Mouse (Mus musculus) cerebellum, postnatal 25 days (tissue): Measurements from ENCODE around the gene Tubb1.
A peak's percentile ranks its signal among the peaks of the same experiment; 100 is the strongest.

ENCODE experiments used
- DNase-seq, 2 experiments: peaks; one replicate each; pipeline ENCODE4 v3.0.0; 2021; ENCODE audit warnings: mixed read lengths in 2 of 2

The Tubb1 gene

GRCm38 (mm10) chr2:174444359-174444758 lies 6.1 kb upstream of the Tubb1 start:
- DNase-seq, result no peak

- DNase-seq, result no peak
Observed at GRCm38 (mm10) chr2:174445018-174445417, 5.5 kb upstream of the Tubb1 start.

GRCm38 (mm10) chr2:174446492-174446891 lies 4.0 kb upstream of the Tubb1 start:
- no peak for DNase-seq

- no peak for DNase-seq
Observed at GRCm38 (mm10) chr2:174446905-174447304, 3.6 kb upstream of the Tubb1 start.

- DNase-seq, result no peak
Observed at GRCm38 (mm10) chr2:174448405-174448804, 2.1 kb upstream of the Tubb1 start.

GRCm38 (mm10) chr2:174453681-174454080 lies 3.2 kb downstream of the Tubb1 start:
- DNase-seq, result no peak

GRCm38 (mm10) chr2:174459365-174459764 lies 8.9 kb downstream of the Tubb1 start:
- no peak for DNase-seq

- DNase-seq, result no peak
Observed at GRCm38 (mm10) chr2:174463370-174463769, 12.9 kb downstream of the Tubb1 start.

GRCm38 (mm10) chr2:174463789-174464523 lies 13.5 kb downstream of the Tubb1 start, which contains the start of gene Atp5e:
Gene Atp5e (minus strand): TSS chr2:174464105.
- DNase-seq, result peak; percentile 98

- DNase-seq, result no peak
Observed at GRCm38 (mm10) chr2:174470333-174470732, 19.8 kb downstream of the Tubb1 start.

- DNase-seq, result no peak
Observed at GRCm38 (mm10) chr2:174470786-174471405, 20.4 kb downstream of the Tubb1 start.

GRCm38 (mm10) chr2:174472407-174472806 lies 21.9 kb downstream of the Tubb1 start:
- no peak for DNase-seq

GRCm38 (mm10) chr2:174472818-174473549 lies 22.5 kb downstream of the Tubb1 start, which contains the start of gene Prelid3b:
Gene Prelid3b (minus strand): TSS chr2:174473081.
- peak; percentile 99 to 100 for DNase-seq

GRCm38 (mm10) chr2:174473550-174473927 lies 23.0 kb downstream of the Tubb1 start:
- DNase-seq, result no peak

GRCm38 (mm10) chr2:174477543-174478319 lies 27.2 kb downstream of the Tubb1 start:
- DNase-seq, result no peak

- DNase-seq, result no peak
Observed at GRCm38 (mm10) chr2:174478746-174479145, 28.3 kb downstream of the Tubb1 start.

GRCm38 (mm10) chr2:174487005-174487404 lies 36.5 kb downstream of the Tubb1 start:
- no peak for DNase-seq

- DNase-seq, result no peak
Observed at GRCm38 (mm10) chr2:174492858-174493257, 42.4 kb downstream of the Tubb1 start.

- no peak for DNase-seq
Observed at GRCm38 (mm10) chr2:174500814-174501503, 50.5 kb downstream of the Tubb1 start.

- no peak for DNase-seq
Observed at GRCm38 (mm10) chr2:174501517-174501916, 51.0 kb downstream of the Tubb1 start.

- no peak for DNase-seq
Observed at GRCm38 (mm10) chr2:174502321-174502720, 51.8 kb downstream of the Tubb1 start.

GRCm38 (mm10) chr2:174502831-174503460 lies 52.5 kb downstream of the Tubb1 start:
- DNase-seq, result no peak
